Mouse (Mus musculus) forebrain, embryonic 10.5 days (tissue): ENCODE data around the gene Pnpla2. TPM values are rescaled to one million over a fixed set of nuclear protein-coding genes. Genes with fewer than 3 reads are reported as not detected.
"Not testable (repeated sequence)": the region's sequence is repeated elsewhere in the genome, so short reads cannot be mapped to it uniquely, and the experiment has no call there.

Source experiments
- DNase-seq: peaks from one replicate; pipeline ENCODE4 v3.0.0-alpha.2; 2017; ENCODE audit warnings: low spot score; ENCODE audit errors: extremely low spot score
- H3K27ac ChIP-seq: fragments of 300-500 bp; sonication (generic); 2 replicates; pipeline ENCODE4 v1.5.1; 2016; ENCODE audit warnings: mild to moderate bottlenecking
- H3K27me3 ChIP-seq: fragments of 300-500 bp; sonication (generic); 2 replicates; pipeline ENCODE4 v1.6.1; 2016; ENCODE audit warnings: mild to moderate bottlenecking; ENCODE audit not compliant: poor library complexity, severe bottlenecking
- H3K36me3 ChIP-seq: fragments of 300-500 bp; sonication (generic); replicated peaks from 2 replicates; pipeline ENCODE4 v1.6.1; 2016; ENCODE audit warnings: mild to moderate bottlenecking, moderate library complexity
- H3K4me1 ChIP-seq: fragments of 300-500 bp; sonication (generic); 2 replicates; pipeline ENCODE4 v1.6.1; 2016
- H3K4me3 ChIP-seq: fragments of 300-500 bp; sonication (generic); 2 replicates; pipeline ENCODE4 v1.5.1; 2016; ENCODE audit warnings: mild to moderate bottlenecking, moderate library complexity
- H3K9me3 ChIP-seq: fragments of 300-500 bp; sonication (generic); 2 replicates; pipeline ENCODE4 v1.6.1; 2016; ENCODE audit warnings: mild to moderate bottlenecking, moderate library complexity
- WGBS: fragments of 180-500 bp; shearing (Covaris S2); methylation state at CpG from one replicate; pipeline ENCODE4 v1.1.7; 2016; 5-methylcytosine and 5-hydroxymethylcytosine counted together
- polyA plus RNA-seq: library from polyadenylated mRNA; unstranded; fragments of >200 nt; fragmentation: Nextera tagmentation; extraction: Ambion mirVana; gene quantifications from 2 replicates; pipeline ENCODE4 v1.2.1, GENCODE M21; 2016

Gene Pnpla2
- polyA plus RNA-seq, 1 experiment from 2014 or later: 18.2 TPM

DNA sequence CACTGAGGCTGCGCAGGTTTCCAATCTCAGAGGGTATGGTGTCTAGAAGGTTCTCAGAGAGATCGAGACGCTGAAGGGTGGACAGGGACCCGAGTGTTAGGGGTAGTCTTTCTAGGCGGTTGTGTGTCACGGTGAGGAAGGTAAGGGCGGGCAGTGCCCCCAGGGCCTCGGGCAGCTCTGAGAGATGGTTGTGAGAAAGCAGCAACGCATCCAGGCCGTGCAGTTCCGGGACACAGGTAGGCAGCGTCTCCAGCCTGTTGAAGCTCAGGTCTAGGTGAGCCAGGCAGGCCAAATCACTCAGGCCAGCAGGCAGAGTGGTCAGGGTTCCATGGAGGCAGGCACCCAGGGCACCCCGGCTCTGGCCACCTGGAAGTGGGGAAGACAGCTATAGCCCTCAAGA lies 12.8 kb upstream of the Pnpla2 start:
- Histone ChIP-seq H3K9me3 (no peaks in the 10 kb centered on the region), H3K36me3 (peaks cover 51% of the 10 kb centered on the region), H3K4me3 (peak overlapping the region; percentile 61), H3K27ac (peak overlapping the region; percentile 90), H3K4me1 (peaks cover 58% of the 10 kb centered on the region), H3K27me3 (no peaks in the 10 kb centered on the region)
- no peak for DNase-seq
- WGBS: 94% methylated on average over 13 of the region's 13 CpGs

DNA sequence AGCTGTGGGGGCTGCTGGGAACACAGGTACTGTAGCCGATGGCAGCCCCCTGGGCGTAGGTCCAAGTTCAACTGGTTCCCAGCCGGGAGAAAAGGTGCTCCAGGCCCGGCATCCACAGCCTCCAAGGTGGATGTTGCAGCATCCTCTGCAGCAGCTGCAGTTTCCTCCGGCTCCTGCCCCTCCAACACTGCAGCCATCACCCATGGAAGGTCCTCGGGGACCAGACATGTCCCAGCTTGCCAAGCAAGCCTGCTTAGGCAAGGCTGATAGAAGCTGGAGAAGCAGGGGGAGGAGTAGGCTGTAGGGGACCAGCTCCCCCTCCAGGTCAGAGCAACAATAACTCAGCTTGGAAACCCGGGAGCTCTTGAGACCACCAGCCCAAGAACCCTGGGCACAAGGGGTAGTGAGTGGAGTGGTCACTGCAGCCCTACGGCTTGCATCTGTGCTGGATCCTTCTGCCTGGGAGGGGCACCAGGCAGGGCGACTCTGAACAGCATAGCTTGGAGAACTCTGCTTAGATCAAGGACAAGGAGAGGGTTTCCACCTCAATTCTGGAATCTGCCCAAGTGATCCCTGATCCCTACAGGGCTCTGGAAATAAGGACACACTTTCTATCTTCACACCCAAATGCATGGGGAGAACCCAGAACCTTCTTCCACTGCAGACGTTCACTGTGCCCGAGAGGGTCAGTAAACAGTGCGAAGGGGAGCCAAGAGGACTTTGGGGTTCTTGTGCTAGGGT lies 11.7 kb upstream of the Pnpla2 start:
- Histone ChIP-seq H3K36me3 (peaks cover 45% of the 10 kb centered on the region), H3K4me1 (peaks cover 51% of the 10 kb centered on the region), H3K27ac (peak overlapping the region; percentile 90), H3K9me3 (no peaks in the 10 kb centered on the region), H3K4me3 (peak overlapping the region; percentile 61), H3K27me3 (no peaks in the 10 kb centered on the region)
- DNase-seq: no peak
- WGBS: 38% methylated on average over 12 of the region's 12 CpGs

DNA sequence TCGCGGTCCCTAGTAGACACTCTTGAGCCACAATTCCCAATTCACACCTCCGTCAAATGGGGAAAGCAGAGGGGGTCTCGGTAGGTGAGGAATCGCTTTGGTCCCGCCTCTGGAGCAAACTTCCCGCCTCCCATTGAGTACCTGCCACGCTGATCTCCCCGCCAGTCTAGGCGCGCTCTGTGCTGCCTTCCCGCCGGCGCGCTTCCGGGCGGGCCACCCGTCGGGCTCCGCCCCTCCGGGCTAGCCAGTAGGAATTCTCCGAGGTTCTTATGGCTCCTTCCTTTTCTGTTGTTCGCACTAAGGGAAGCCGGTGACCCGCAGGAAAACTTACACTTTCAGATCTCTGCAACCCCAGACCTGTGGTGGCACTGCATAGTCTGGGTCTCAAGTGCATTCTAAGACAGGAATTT lies 11.2 kb upstream of the Pnpla2 start, which contains the start of gene Pidd1:
Gene Pidd1, minus strand, starts transcription at position 198 of the 410 bp plus-strand sequence.
- peak; percentile 81 for DNase-seq
- under 1% methylated on average over 25 of the region's 25 CpGs for WGBS
- H3K9me3 ChIP-seq: no peaks in the 10 kb centered on the region
- peaks cover 45% of the 10 kb centered on the region for H3K36me3 ChIP-seq
- peak within 1 kb of the TSS; percentile 90 for H3K27ac ChIP-seq
- H3K4me3 ChIP-seq: peak within 1 kb of the TSS; percentile 61
- H3K4me1 ChIP-seq: peaks cover 57% of the 10 kb centered on the region
- H3K27me3 ChIP-seq: no peaks in the 10 kb centered on the region

DNA sequence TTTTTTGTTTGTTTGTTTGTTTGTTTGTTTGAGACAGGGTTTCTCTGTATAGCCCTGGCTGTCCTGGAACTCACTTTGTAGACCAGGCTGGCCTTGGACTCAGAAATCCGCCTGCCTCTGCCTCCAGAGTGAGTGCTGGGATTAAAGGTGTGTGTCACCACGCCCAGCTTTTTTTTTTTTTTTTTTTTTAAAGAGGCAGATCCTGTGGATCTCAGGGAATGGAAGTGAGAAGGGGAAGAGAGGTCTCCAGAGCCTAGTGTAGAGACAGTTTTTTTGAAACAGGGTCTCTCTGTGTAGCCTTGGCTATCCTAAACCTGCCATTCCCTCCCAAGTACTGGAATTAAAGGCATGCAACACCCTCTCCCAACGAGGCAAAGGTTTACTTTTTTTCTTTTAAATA lies 8.6 kb upstream of the Pnpla2 start:
- Histone ChIP-seq H3K27ac (peak overlapping the region; percentile 95), H3K36me3 (peaks cover 45% of the 10 kb centered on the region), H3K4me1 (peaks cover 53% of the 10 kb centered on the region), H3K4me3 (peak overlapping the region; percentile 84; the same call in 1 of the 2 replicates)
- WGBS: 85% methylated on average over 3 of the region's 3 CpGs
- not testable (repeated sequence) for DNase-seq, H3K9me3 ChIP-seq, H3K27me3 ChIP-seq

DNA sequence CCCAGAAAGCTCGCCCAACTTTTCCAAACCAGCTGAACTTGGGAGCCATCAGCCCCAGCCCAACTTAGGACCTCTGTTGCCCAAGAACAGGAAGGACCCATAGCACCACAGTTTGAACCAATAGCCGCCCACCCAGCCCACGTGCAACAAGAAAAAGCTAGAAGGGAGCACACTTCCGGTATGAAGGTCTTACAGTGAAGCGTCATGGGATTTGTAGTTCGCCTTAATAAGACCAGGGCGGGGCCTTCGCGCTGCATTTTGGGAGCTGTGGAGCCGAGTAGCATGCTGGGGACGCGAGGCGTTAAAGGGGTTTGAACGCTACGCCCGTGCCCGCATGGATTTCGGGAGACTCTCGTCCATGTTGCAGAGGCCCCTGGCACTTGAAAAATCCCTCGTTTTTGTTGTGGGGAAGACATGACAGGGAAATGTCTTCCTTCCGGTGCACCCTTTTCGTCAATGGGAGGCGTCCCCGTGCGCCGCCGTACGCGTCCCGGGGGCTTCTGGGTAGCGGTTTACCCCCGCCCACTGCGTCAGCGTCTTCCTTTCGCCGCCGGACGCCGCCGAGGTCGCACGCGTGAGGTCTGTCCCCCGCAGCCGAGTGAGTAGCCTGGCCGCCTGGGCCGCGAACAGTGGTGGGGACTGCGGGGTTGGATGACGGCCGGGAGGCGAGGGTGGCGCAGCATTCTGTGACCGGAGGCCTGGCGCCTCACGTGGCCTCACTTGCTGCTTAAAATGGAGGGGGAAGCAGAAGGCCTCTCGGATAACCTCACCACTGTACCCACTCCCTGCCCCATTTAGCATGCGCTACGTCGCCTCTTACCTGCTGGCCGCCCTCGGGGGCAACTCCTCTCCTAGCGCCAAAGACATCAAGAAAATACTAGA lies 7.6 kb upstream of the Pnpla2 start, which contains the start of gene Rplp2:
Gene Rplp2, plus strand, starts transcription at position 261 of the 882 bp plus-strand sequence.
- no peaks in the 10 kb centered on the region for H3K27me3 ChIP-seq
- H3K4me1 ChIP-seq: peaks cover 43% of the 10 kb centered on the region
- peak; percentile 95 for DNase-seq
- peaks cover 45% of the 10 kb centered on the region for H3K36me3 ChIP-seq
- peak within 1 kb of the TSS; percentile 84 for H3K4me3 ChIP-seq
- peak within 1 kb of the TSS; percentile 95 for H3K27ac ChIP-seq
- H3K9me3 ChIP-seq: no peaks in the 10 kb centered on the region
- under 1% methylated on average over 63 of the region's 63 CpGs for WGBS

DNA sequence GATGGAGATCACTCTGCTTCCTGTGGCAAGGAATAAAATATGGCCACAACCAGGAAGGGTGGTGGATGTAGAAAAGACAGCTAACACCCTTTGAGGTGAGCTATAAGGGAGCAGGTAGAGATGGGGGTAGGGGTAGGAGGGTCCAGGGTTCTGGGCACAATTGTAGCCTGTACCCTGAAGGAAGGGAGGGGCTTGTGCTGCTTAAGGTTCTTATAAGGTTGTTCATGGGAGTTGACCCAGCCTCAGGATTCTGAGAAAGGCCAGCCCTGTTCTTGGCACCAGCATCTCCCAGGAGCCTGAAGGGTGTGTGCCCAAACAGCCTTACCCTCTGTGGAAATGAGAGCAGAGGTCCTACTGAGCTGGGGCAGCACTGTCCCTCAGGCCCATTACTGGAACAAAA lies 3.1 kb upstream of the Pnpla2 start:
- peaks cover 45% of the 10 kb centered on the region for H3K4me1 ChIP-seq
- H3K36me3 ChIP-seq: peaks cover 49% of the 10 kb centered on the region
- no peak overlapping the region for H3K4me3 ChIP-seq
- H3K27ac ChIP-seq: no peak overlapping the region
- H3K27me3 ChIP-seq: peaks cover 8% of the 10 kb centered on the region; the same call in 1 of the 2 replicates
- H3K9me3 ChIP-seq: no peaks in the 10 kb centered on the region
- DNase-seq: no peak

DNA sequence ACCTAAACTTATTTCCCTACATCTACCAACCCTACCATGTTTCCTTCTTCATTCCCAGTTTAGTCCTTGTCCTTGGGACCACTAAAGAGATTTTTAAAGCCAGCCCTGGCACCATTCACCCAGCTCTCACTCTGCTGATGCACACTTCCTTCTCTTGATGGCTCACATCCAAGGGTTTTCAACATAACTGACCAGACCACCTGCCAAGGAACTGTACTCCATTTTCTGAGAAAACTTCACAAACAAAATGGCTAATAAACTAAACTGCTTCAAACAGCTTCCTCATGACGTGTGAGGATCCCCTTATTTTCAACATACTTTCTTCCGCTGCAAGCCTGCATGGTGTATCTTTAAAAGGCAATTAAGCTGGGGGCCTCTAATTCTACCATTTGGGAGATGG lies 1.4 kb upstream of the Pnpla2 start:
- H3K9me3 ChIP-seq: no peaks in the 10 kb centered on the region
- peaks cover 18% of the 10 kb centered on the region for H3K27me3 ChIP-seq
- H3K27ac ChIP-seq: no peak overlapping the region
- peaks cover 37% of the 10 kb centered on the region for H3K4me1 ChIP-seq
- H3K36me3 ChIP-seq: peaks cover 45% of the 10 kb centered on the region
- WGBS: 82% methylated on average over 2 of the region's 2 CpGs
- DNase-seq: no peak
- H3K4me3 ChIP-seq: no peak overlapping the region

DNA sequence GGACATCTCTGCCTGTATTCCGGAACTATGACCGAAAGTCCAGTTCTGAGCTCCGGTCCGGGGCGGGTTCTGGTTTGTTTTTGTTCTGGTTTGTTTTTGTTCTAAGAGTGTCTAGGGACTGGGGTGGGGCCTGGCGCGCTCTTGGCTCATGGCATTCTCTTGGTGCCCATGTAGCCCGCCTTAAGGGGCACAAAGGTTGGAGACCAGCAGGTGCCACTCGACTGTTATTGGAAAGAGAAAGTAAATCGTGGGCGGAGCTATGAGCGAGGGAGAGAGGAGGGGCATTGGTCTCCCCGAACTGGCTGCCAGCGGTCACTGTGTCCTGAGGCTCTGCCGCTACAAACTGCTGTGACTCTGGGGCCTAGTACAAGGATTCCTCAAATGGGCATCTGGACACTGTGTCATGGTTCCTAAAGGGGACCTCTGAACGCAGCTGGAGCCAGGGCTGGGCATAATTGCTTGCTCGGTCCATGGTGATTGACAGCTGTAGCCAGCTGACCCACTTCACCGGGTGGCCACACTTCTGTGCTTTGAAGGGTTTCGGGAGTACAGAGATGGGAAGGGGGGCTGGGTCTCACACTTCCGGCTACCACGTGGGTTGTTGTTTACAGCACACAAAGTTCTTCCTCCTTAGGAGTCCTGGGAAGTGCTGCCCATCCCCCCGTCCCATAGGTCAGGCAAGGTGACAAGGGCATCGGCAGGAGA lies 764 bp downstream of the Pnpla2 start:
- 2% methylated on average over 23 of the region's 23 CpGs for WGBS
- Histone ChIP-seq H3K27me3 (peaks cover 39% of the 10 kb centered on the region), H3K27ac (peak overlapping the region; percentile 85), H3K4me3 (peak overlapping the region; percentile 79), H3K9me3 (no peaks in the 10 kb centered on the region), H3K4me1 (peaks cover 34% of the 10 kb centered on the region), H3K36me3 (peaks cover 36% of the 10 kb centered on the region)
- DNase-seq: no peak

DNA sequence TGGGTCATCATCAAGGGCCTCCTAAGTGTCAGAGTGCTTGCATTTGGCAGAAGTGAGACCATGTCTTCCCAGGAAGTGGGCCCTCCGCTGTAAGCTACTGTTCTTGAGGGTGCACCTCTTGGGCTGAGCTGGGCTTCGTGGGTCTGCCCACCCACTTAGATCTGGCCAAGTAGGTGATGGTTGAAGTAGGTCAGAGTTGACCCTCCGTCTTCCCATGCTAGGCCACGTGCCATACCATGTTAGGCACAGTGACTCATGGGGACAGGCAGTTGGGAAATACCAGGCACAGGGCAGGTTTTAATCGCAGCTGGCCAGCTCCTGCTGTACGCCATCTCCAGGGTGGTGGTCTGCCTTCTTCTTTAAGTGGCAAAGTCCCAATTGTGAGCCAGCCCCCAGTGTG lies 1.7 kb downstream of the Pnpla2 start:
- Histone ChIP-seq H3K36me3 (peaks cover 26% of the 10 kb centered on the region), H3K27me3 (peaks cover 49% of the 10 kb centered on the region), H3K4me1 (peaks cover 43% of the 10 kb centered on the region), H3K27ac (no peak overlapping the region), H3K9me3 (no peaks in the 10 kb centered on the region), H3K4me3 (peak overlapping the region; percentile 79; the same call in 1 of the 2 replicates)
- DNase-seq: no peak
- WGBS: 93% methylated on average over 6 of the region's 6 CpGs

DNA sequence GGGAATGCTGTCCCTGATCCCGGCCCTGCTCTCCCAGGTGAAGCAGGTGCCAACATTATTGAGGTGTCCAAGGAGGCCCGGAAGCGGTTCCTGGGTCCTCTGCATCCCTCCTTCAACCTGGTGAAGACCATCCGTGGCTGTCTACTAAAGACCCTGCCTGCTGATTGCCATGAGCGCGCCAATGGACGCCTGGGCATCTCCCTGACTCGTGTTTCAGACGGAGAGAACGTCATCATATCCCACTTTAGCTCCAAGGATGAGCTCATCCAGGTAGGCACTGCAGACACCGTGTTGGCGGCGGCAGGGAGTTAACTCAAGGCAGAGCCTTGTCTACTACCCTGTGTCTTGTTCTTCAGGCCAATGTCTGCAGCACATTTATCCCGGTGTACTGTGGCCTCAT lies 2.2 kb downstream of the Pnpla2 start:
- WGBS: 90% methylated on average over 14 of the region's 14 CpGs
- H3K9me3 ChIP-seq: no peaks in the 10 kb centered on the region
- peaks cover 54% of the 10 kb centered on the region for H3K27me3 ChIP-seq
- DNase-seq: no peak
- peaks cover 21% of the 10 kb centered on the region for H3K36me3 ChIP-seq
- peaks cover 48% of the 10 kb centered on the region for H3K4me1 ChIP-seq
- H3K4me3 ChIP-seq: no peak overlapping the region; the same call in 1 of the 2 replicates
- no peak overlapping the region for H3K27ac ChIP-seq

DNA sequence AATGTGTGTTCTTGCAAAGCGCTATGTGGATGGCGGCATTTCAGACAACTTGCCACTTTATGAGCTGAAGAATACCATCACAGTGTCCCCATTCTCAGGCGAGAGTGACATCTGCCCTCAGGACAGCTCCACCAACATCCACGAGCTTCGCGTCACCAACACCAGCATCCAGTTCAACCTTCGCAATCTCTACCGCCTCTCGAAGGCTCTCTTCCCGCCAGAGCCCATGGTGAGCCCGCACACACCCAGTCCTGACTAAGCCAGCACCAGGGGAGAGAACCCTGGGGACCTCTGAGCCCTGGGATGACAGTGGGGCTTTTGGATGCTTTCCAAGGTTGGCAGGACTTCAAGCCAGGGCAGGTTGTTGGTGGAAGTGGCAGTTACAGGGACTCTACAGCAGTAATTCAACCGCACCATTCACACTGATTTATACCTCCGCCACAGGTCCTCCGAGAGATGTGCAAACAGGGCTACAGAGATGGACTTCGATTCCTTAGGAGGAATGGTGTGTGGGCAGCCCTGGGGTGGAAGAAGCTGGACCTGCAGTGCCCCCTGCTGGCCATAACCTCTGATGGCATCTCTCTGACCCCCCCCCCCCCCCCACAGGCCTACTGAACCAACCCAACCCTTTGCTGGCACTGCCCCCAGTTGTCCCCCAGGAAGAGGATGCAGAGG lies 3.1 kb downstream of the Pnpla2 start:
- no peak overlapping the region for H3K4me3 ChIP-seq
- no peak overlapping the region for H3K27ac ChIP-seq
- peaks cover 56% of the 10 kb centered on the region for H3K4me1 ChIP-seq
- peaks cover 62% of the 10 kb centered on the region for H3K27me3 ChIP-seq
- H3K36me3 ChIP-seq: peaks cover 14% of the 10 kb centered on the region
- DNase-seq: no peak
- no peaks in the 10 kb centered on the region for H3K9me3 ChIP-seq
- WGBS: 78% methylated on average over 15 of the region's 15 CpGs

DNA sequence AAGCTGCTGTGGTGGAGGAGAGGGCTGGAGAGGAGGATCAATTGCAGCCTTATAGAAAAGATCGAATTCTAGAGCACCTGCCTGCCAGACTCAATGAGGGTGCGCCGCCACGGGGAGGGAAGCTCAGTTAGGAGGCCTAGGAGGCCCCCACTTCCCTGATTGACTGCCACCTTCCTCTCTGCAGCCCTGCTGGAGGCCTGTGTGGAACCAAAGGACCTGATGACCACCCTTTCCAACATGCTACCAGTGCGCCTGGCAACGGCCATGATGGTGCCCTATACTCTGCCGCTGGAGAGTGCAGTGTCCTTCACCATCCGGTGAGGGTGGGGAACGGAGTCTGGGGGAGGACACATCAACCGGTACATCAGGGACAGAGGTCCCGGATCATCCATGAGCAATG lies 3.7 kb downstream of the Pnpla2 start:
- H3K27me3 ChIP-seq: peaks cover 68% of the 10 kb centered on the region
- peaks cover 61% of the 10 kb centered on the region for H3K4me1 ChIP-seq
- H3K9me3 ChIP-seq: no peaks in the 10 kb centered on the region
- WGBS: 94% methylated on average over 11 of the region's 11 CpGs
- no peak for DNase-seq
- H3K4me3 ChIP-seq: no peak overlapping the region
- no peak overlapping the region for H3K27ac ChIP-seq
- H3K36me3 ChIP-seq: peaks cover 12% of the 10 kb centered on the region
